Mouse (Mus musculus) erythroblast, adult 5-6 weeks (primary cell): ENCODE results near the gene Prpf4. TPM values are rescaled to one million over a fixed set of nuclear protein-coding genes. Genes with fewer than 3 reads are reported as not detected.
A peak's percentile ranks its signal among the peaks of the same experiment; 100 is the strongest.

Experiments used
- ATAC-seq: replicated peaks from 2 replicates; pipeline ENCODE4 v1.8.0; 2016; ENCODE audit warnings: moderate number of reproducible peaks, mild to moderate bottlenecking, moderate TSS enrichment, inconsistent platforms; ENCODE audit not compliant: poor library complexity, low FRiP score, severe bottlenecking
- total RNA-seq, 2 experiments: library from RNA; stranded (forward) in 1 of 2; stranded (reverse) in 1 of 2; fragments of 150-400 nt in 1 of 2; fragments of 200-764, 138-1000 nt in 1 of 2; gene quantifications; 2 replicates each; pipeline versions ENCODE4 v1.2.3 to v1.2.4; 2015 to 2017; ENCODE audit warnings: low replicate concordance in 2 of 2

Gene Prpf4
- total RNA-seq, 2 experiments from 2014 or later = 1.3 to 7.0 TPM

DNA sequence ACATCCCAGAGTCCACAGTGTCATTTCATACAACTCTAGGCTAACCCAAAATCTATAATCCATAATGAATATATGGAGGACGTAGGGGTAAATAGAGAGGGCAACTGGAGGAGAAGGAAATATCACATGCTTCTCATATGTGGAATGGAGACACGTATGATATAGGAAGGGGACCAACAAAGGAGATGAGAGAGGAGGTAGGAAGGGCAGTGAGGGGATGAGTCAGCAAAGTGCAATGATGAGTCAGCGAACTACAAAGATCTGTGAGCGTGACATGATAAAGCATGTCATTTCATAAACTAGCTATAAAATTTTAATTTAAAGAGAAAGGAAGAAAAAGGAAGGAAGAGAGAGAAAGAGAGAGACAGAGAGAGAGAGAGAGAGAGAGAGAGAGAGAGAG, 22.9 kb downstream of the Prpf4 start:
- ATAC-seq = peak; percentile 86

GRCm38 (mm10) chr4:62433939-62434870, 25.6 kb downstream of the Prpf4 start:
- ATAC-seq = no peak

DNA sequence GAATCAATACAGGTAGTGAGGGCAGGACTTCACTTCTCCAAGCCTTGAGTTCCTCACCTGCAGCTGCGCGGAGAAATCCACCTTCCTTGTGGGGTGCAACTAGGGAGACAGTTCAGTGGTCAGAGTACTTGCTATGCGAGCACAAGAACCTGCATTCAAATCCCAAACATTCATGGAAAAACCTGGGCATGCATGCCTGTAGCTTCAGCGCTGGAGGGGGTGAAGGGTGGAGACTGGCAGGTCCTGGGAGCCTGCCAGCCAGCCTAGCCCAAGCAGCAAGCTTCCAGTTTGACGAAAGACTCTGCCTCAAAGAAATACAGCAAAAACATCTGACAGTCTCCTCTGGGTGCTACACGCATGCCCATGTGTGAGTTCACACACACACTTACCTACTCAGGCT, 26.5 kb downstream of the Prpf4 start, which contains the start of gene Rnf183:
TSS of gene Rnf183 (minus strand) at position 172 of the 400 bp plus-strand sequence.
- no peak for ATAC-seq

- ATAC-seq = no peak
Measured at GRCm38 (mm10) chr4:62437256-62437778, 28.7 kb downstream of the Prpf4 start.

GRCm38 (mm10) chr4:62437871-62438270, 29.3 kb downstream of the Prpf4 start:
- no peak for ATAC-seq

- no peak for ATAC-seq
Measured at GRCm38 (mm10) chr4:62439793-62440192, 31.2 kb downstream of the Prpf4 start.

DNA sequence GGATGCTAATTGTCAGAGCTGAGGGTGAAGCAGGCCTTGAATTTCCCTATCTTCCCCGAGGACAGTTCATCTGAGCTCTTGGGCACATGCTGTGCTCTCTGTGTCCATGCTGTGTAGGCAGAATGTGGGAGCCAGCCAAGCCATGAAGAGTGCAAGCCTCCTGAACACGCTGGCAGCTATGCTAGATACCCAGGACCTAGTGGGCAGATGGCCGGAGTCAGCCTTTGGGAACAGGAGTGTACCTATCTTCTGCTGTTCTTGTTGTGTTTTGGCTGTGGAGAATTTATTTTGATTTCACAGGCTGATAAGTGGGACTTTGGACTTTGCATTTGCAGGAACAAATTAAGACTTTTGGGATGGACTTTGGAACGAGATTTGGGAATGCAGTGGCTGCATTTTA, 31.9 kb downstream of the Prpf4 start:
- ATAC-seq = no peak

GRCm38 (mm10) chr4:62440986-62441385, 32.4 kb downstream of the Prpf4 start:
- no peak for ATAC-seq

GRCm38 (mm10) chr4:62454995-62455394, 46.4 kb downstream of the Prpf4 start:
- peak; percentile 72; the same call in 1 of the 2 replicates for ATAC-seq

- ATAC-seq = no peak
Measured at GRCm38 (mm10) chr4:62459081-62459480, 50.5 kb downstream of the Prpf4 start.

DNA sequence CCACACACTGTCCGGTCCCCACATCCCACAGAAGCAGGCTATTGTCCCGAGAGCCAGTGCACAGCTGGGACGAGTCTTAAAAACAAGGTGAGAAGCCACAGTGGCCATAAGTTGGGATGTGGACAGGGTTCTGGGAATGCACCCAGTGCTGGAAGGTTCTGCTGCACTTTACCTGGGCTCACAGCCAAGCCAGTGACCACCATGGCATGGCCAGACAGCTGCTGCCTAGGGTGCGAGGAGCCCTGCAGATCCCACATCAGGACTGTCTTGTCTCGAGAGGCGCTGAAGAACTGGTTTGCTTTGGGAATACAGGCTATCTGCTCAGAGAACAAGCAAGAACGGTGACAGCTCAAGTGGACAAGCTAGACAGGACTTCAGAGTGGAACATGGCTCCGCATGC, 51.8 kb downstream of the Prpf4 start:
- no peak for ATAC-seq

DNA sequence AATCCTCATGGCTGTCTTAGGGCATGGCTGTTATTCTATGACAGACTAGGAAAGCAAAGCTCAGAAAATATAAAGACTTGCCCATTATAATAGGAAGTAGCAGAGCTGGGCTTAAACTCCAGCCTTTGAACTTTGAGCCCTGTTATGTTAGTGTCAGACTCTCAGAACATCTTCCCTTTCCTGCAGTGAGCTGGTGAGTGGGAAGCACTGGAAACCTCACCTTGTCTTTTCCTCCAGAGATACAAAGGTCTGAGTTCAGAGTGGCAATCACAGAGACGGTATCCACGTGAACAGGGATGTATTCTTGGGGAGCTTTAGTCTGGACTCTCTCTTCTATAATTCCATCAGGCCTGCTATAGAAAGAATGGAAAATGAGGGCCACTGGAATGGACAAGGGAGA, 54.5 kb downstream of the Prpf4 start:
- no peak for ATAC-seq

DNA sequence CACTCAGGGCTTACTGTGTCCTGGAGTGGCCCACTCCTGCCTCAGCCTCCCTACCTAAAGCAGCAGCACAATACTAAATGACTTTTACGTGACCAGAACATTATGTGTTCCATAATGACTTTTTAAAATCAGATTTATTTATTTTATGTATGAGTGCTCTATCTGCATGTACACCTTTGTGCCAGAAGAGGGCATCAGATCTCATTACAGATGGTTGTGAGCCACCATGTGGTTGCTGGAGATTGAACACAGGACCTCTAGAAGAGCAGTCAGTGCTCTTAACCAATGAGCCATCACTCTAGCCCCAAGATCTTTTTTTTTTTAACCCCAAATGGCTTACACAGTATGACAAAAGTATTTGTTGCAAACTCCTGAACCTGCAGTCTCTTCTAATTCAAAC, 59.6 kb downstream of the Prpf4 start:
- no peak for ATAC-seq

GRCm38 (mm10) chr4:62470598-62471051, 62.0 kb downstream of the Prpf4 start, which contains the start of gene Wdr31:
Wdr31 (minus strand) TSS chr4:62470896.
- peak; percentile 97 for ATAC-seq

DNA sequence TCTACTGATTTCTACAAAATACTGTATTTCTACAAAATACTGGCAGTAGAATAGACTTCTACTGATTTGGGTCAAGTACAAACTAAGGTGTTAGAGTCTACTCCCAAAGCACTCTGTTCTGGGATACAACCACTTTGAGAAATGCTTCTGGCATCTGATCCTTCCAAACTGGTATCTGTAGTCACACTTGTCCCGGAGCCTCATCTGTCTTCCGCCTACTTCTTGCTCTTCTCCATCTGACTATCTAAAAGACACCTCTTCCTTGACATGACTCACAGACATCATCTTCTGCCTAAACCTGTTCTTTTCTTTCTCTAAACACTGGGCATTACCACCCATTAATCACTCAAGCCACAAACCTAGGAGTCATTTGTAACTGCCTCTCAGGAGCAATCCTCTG, 63.5 kb downstream of the Prpf4 start:
- ATAC-seq = no peak

GRCm38 (mm10) chr4:62475131-62475530, 66.5 kb downstream of the Prpf4 start:
- no peak for ATAC-seq

DNA sequence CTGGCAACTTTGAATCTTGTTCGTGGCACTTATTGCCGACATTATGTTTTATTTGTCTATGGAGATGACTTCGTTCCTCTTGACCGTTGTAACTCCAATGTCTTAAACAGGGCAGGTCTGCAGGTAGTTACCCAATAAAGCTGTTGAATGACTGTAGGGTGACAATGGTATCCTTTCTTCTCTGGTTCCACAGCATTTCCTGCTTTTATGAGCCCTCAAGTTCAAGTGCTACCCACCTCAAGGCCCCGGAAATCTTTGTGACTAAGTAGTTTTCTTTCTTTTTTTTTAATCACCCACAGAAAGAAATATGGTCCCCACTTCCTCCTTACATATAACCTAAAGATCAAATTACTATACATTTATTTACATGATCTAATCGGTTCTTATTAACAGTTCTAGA, 67.2 kb downstream of the Prpf4 start:
- no peak for ATAC-seq
